Mouse (Mus musculus) ZHBTc4 (cell line): ENCODE measurements around the gene Rfx4.

Experiments
- DNase-seq: peaks from one replicate; pipeline ENCODE4 v3.0.0-alpha.2; 2011; ENCODE audit warnings: low read depth, low spot score

Gene Rfx4

GRCm38 (mm10) chr10:84910194-84910593 lies 154.3 kb downstream of the Rfx4 start:
- peak; percentile 83 for DNase-seq

GRCm38 (mm10) chr10:84910758-84911384 lies 155.0 kb downstream of the Rfx4 start:
- peak; percentile 91 for DNase-seq

- DNase-seq = no peak
These were observed 157.3 kb downstream of the Rfx4 start for GRCm38 (mm10) chr10:84913148-84913547.

- no peak for DNase-seq
These were observed 159.6 kb downstream of the Rfx4 start for GRCm38 (mm10) chr10:84915476-84915875.

- DNase-seq = peak; percentile 98
These were observed 161.2 kb downstream of the Rfx4 start, which contains the start of gene Ric8b for GRCm38 (mm10) chr10:84916810-84917730. Ric8b (plus strand) TSS chr10:84917616.

- no peak for DNase-seq
These were observed 161.9 kb downstream of the Rfx4 start for GRCm38 (mm10) chr10:84917731-84918095.

GRCm38 (mm10) chr10:84926336-84926735 lies 170.5 kb downstream of the Rfx4 start:
- DNase-seq = no peak

- DNase-seq = no peak
These were observed 171.0 kb downstream of the Rfx4 start for GRCm38 (mm10) chr10:84926885-84927284.

GRCm38 (mm10) chr10:84928465-84928864 lies 172.6 kb downstream of the Rfx4 start:
- DNase-seq = no peak

- no peak for DNase-seq
These were observed 179.8 kb downstream of the Rfx4 start for GRCm38 (mm10) chr10:84935553-84936209.

- no peak for DNase-seq
These were observed 181.1 kb downstream of the Rfx4 start for GRCm38 (mm10) chr10:84936832-84937515.

- no peak for DNase-seq
These were observed 182.4 kb downstream of the Rfx4 start for GRCm38 (mm10) chr10:84938094-84938820.

- no peak for DNase-seq
These were observed 183.0 kb downstream of the Rfx4 start for GRCm38 (mm10) chr10:84938886-84939285.

- DNase-seq = no peak
These were observed 184.5 kb downstream of the Rfx4 start for GRCm38 (mm10) chr10:84940356-84940755.

- peak; percentile 57 for DNase-seq
These were observed 189.8 kb downstream of the Rfx4 start for GRCm38 (mm10) chr10:84945692-84946091.

- no peak for DNase-seq
These were observed 193.3 kb downstream of the Rfx4 start for GRCm38 (mm10) chr10:84948970-84949683.

GRCm38 (mm10) chr10:84949684-84950010 lies 193.8 kb downstream of the Rfx4 start:
- no peak for DNase-seq

GRCm38 (mm10) chr10:84950384-84950783 lies 194.5 kb downstream of the Rfx4 start:
- DNase-seq = no peak

- DNase-seq = no peak
These were observed 198.4 kb downstream of the Rfx4 start for GRCm38 (mm10) chr10:84954236-84954635.
